Mouse (Mus musculus): ENCODE results near the gene Dppa5a.
"Not testable (repeated sequence)": the region's sequence is repeated elsewhere in the genome, so short reads cannot be mapped to it uniquely, and the experiment has no call there.

Gene Dppa5a

GRCm38 (mm10) chr9:78367959-78368358 is at the start of gene Dppa5a:
TSS of gene Dppa5a (minus strand) at chr9:78368177.
- DNase-seq = not testable (repeated sequence)

DNA sequence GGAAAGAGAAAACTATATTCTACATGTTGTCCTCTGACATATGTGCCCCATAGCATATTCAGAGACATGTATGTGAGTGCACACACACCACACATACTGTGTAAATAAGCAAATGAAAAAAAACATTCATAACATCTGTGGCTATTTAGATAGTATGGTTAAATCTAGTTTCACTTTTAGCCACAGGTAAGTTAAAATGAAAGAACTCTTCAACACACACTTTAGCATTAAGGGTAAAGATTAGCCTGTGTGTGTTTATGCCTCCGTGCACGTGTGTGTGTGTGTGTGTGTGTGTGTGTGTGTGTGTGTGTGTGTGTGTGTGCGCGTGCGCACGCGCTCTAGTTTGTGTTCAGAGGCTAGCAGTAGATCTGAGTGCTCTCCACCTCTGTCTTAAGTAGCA is 33.6 kb upstream of the Dppa5a start:
- no peak for DNase-seq

- no peak for DNase-seq
Measured at GRCm38 (mm10) chr9:78400570-78400969, 32.6 kb upstream of the Dppa5a start.

DNA sequence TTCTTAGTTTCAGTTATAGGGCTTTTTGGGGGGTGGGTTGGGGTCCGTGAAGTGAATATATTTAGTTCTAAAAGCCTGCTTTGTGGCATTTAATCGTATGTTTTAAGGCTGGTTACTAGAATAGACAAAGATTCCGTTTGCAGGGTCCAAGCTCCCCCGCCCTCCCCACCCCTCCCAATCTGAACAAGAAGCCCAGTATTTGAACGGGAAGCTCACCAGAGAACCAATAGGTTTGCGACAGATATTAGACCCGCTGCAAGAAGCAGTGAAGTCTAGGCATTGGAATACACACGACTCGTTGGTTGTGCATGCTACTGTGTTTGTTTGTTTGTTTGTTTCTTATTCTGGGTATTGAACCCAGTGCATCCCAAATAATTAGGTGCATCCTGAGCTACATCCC is 28.5 kb upstream of the Dppa5a start:
- no peak for DNase-seq

- peak; percentile 57 for DNase-seq
Measured at GRCm38 (mm10) chr9:78395630-78396351, 27.8 kb upstream of the Dppa5a start, which contains the start of gene Ddx43. TSS of gene Ddx43 (plus strand) at chr9:78395777.

DNA sequence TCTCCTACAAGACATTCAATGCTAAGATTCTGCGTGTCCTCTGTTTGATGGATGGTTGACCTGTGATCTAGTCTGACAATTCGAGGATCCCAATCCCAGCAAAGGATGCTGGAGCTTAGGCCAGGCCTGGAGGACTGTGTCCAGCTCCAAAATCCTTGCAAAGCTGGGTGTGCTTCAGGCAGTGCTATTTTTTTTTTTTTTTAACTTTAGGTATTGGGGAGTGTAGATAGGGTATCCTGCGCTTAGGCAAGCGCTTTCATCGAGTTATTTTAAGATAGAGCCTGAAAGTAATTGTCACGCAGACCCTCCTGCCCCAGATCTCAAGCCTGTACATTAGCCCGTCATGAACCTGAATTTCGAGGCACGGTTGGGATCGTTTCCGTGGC is 27.3 kb upstream of the Dppa5a start:
- no peak for DNase-seq

GRCm38 (mm10) chr9:78394602-78395001 is 26.6 kb upstream of the Dppa5a start:
- no peak for DNase-seq

GRCm38 (mm10) chr9:78393741-78394140 is 25.8 kb upstream of the Dppa5a start:
- DNase-seq = no peak

DNA sequence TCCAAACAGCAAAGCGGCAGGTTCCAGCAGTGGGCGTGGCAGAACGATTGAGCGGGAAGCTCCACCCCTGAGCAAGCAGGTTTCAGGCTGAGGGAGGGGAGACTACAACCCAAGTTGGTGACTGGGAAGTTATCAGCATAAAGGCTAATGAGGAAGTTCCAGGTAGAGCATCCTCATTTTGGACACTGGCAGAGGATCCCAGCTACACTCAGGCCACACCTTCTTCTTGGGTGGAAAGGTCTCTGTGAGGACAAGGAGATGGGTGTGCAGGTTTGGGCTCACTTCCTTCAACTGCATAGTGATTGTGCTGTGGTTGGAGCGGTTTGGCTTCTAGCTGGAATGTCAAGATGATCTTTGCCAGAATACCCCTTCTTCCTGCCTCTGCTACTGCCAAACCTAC is 22.0 kb upstream of the Dppa5a start:
- DNase-seq = no peak

DNA sequence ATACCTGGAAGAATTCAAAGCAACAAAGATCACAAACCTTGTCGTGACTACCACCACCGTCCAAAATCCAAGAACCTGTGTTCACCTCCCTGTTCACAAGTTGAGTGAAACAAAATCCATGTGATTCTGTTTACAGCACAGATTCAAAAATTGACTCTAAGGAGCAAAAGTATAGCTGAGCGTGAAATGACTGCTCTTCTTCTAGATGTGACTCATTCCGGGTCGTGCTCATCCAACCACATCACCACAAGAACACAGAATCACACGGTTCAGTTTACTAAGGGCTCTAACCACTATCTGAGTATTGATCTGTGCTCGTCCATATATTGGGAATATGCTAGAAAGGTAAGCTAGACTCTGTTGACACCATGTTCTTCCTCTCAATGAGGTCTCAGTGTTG is 19.0 kb upstream of the Dppa5a start:
- DNase-seq = no peak

- peak; percentile 18 for DNase-seq
Measured at GRCm38 (mm10) chr9:78385893-78386292, 17.9 kb upstream of the Dppa5a start.

GRCm38 (mm10) chr9:78378113-78378785 is 10.3 kb upstream of the Dppa5a start, which contains the start of gene Ooep:
TSS of gene Ooep (minus strand) at chr9:78378725.
- peak; percentile 14 for DNase-seq

- no peak for DNase-seq
Measured at GRCm38 (mm10) chr9:78377546-78377945, 9.6 kb upstream of the Dppa5a start.

DNA sequence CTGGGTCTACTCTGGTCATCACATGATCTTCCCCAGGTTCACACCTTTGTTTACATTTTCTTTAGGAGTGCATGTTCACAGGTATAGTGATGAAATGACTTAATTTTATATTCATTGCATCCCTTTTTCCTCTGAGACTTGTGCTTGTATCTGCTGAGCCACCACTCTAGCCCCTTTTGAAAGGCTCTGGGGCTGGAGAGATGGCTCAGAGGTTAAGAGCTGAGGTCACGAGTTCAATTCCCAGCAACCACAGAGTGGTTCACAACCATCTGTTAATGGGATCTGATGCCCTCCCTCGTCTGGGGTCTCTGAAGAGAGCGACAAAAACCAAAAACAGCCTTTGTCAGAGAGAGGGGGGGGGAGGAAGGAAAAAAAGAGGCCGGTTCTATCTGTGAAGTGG is 7.5 kb upstream of the Dppa5a start:
- DNase-seq = no peak

- DNase-seq = no peak
Measured at GRCm38 (mm10) chr9:78374885-78375389, 7.0 kb upstream of the Dppa5a start.

DNA sequence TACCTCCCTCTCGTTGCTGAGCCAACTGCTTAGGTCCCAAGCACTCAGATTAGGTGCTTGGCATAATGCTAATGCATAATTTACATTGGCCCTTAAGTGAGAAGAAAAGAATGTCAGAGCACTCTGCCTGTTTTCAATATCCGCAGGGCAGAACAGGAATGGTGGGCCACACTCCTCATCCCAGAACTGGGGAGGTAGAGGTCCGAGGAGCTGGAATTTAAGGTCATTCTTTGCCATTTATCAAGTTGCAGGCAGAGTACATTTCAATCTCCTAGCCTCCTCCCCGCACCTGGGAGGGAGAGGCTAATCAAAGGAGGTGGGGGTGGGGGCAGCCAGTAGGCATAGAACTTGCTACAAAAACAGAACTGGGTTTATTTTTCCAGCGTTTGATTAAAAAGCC is 6.4 kb upstream of the Dppa5a start:
- DNase-seq = no peak

GRCm38 (mm10) chr9:78372827-78373504 is 5.0 kb upstream of the Dppa5a start:
- DNase-seq = no peak

GRCm38 (mm10) chr9:78371441-78371840 is 3.5 kb upstream of the Dppa5a start:
- no peak for DNase-seq

GRCm38 (mm10) chr9:78369786-78370185 is 1.8 kb upstream of the Dppa5a start:
- DNase-seq = no peak

GRCm38 (mm10) chr9:78369349-78369748 is 1.4 kb upstream of the Dppa5a start:
- no peak for DNase-seq

DNA sequence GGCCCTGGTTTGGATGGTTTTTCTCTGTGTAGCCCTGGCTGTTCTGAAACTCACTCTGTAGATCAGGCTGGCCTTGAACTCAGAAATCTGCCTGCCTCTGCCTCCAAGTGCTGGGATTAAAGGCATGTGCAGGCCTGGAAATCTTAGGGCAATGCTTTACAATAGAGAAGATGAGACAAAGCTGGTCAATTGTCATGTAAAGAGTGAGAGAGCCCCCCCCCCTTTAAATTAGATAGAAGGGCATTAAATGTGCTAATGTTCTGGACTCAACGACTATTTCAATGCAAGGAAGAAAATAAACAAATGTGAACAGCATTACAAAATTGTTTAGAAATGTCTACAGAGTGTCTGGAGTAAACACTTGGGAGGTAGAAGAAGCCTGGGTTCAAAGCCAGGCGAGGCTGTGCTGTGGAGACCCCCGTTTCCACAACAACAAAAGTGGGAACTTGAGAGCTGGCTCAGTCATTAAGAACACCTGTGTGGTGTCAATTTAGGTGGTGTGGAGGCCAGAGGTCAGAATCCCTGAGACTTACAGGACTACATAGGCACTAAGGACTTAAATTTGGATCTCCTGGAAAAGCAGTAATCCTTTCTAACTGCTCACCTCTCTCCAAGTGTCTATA is 805 bp upstream of the Dppa5a start:
- no peak for DNase-seq

GRCm38 (mm10) chr9:78365850-78366544 is 2.0 kb downstream of the Dppa5a start:
- no peak for DNase-seq

- no peak for DNase-seq
Measured at GRCm38 (mm10) chr9:78364701-78365100, 3.3 kb downstream of the Dppa5a start.
